Mouse (Mus musculus): ENCODE measurements around the gene Kdm6b. TPM values are rescaled to one million over a fixed set of nuclear protein-coding genes. Genes with fewer than 3 reads are reported as not detected.
A peak's percentile ranks its signal among the peaks of the same experiment; 100 is the strongest.

Gene Kdm6b
- polyA plus RNA-seq, 1 experiment from 2014 or later, result 23.2 TPM

DNA sequence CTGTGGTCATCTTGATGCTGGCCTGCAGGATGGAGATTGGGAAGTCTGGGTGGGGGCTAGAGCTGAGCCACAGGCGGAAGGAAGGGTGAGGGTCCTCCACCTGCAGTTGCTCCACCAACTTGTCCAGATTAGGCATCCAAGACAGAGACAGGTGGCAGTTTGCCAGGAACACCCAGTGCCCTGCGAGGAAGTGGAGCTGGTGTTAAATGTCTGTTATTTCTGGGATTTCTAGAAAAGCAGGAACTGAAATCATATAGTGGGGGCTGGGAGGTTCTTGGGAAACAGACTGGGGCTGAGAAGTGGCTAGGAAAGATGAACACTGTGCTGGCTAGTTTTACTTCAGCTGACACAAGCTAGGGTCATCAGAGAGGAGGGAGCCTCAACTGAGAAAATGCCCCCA, 15.8 kb upstream of the Kdm6b start:
- no peaks in the 10 kb centered on the region for H3K36me3 ChIP-seq (ENCODE audit: insufficient read depth, low read length)
- peaks cover 11% of the 10 kb centered on the region; the same call in 1 of the 2 replicates for H3K4me1 ChIP-seq (replicated peaks; ENCODE audit: insufficient read depth, low read length)
- H3K27ac ChIP-seq, result no peak overlapping the region
- no peaks in the 10 kb centered on the region for H3K9me3 ChIP-seq (replicated peaks; ENCODE audit: low read length)
- H3K4me2 ChIP-seq (ENCODE audit: low read length), result no peak overlapping the region
- 26% methylated on average over 2 of the region's 2 CpGs for WGBS
- DNase-seq (ENCODE audit: low spot score) (peak; percentile 11), ATAC-seq (replicated peaks; ENCODE audit: low FRiP score, low read depth) (no peak)
- H3K4me3 ChIP-seq (replicated peaks; ENCODE audit: low read depth, low read length), result no peak overlapping the region
- no peak overlapping the region for H3K9ac ChIP-seq (ENCODE audit: low read depth, low read length)
- no peak for TF ChIP-seq CTCF (IDR thresholded peaks at IDR 0.05; ENCODE audit: low read depth)
- H3K27me3 ChIP-seq (ENCODE audit: insufficient read depth, low read length), result no peaks in the 10 kb centered on the region

DNA sequence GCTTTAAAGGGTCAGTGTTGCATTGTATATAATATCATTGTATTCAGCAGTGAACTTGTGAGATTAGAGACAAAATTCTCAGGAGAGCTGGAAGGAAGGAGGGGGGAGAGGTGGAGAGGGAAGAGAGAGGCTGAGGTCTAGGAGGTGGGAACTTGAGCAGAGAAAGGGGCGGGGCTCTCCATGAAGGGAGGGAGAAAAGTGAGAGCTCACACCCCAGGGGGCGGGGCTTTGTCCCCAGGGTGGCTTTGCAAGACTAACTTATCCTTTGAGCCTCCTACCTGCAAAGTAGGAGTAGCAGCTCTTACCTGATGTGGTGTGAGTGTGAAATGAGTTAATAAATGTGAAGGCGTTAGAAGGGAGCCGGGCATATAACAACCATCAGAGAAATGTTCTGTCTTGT, 15.3 kb upstream of the Kdm6b start:
- H3K4me2 ChIP-seq (ENCODE audit: low read length), result no peak overlapping the region
- peak; percentile 47 for ATAC-seq (replicated peaks; ENCODE audit: low FRiP score, low read depth)

DNA sequence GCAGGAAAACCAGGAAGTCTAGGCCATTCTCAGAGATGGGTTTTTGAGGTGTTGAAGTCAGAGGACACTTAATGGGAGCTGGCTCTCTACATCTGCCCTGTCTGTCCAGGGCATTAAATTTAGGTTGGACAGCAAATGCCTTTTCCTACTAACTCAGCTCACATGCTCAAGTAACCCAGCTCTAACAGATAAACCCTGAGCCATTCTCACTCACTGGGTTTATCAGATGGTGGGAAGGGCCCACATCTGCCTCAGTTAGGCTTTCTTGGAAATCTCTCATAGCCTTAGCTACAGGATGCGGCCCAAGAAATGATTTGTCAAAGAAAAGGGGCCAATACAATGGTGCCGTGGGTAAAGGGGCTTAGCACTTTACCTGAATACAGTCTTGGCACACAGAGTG, 12.8 kb upstream of the Kdm6b start:
- no peak overlapping the region for H3K4me2 ChIP-seq (ENCODE audit: low read length)
- H3K36me3 ChIP-seq (ENCODE audit: insufficient read depth, low read length), result no peaks in the 10 kb centered on the region
- H3K9me3 ChIP-seq (replicated peaks; ENCODE audit: low read length), result no peaks in the 10 kb centered on the region
- 0 out of 2 replicates have a peak, but pooled peaks cover 2% of the 10 kb centered on the region for H3K27me3 ChIP-seq (ENCODE audit: insufficient read depth, low read length)
- ATAC-seq (replicated peaks; ENCODE audit: low FRiP score, low read depth) (no peak), DNase-seq (ENCODE audit: low spot score) (no peak)
- H3K4me3 ChIP-seq (replicated peaks; ENCODE audit: low read depth, low read length), result no peak overlapping the region
- no peak overlapping the region for H3K9ac ChIP-seq (ENCODE audit: low read depth, low read length)
- TF ChIP-seq CTCF (IDR thresholded peaks at IDR 0.05; ENCODE audit: low read depth), result no peak
- no peak overlapping the region for H3K27ac ChIP-seq
- peaks cover 7% of the 10 kb centered on the region; the same call in 1 of the 2 replicates for H3K4me1 ChIP-seq (replicated peaks; ENCODE audit: insufficient read depth, low read length)
- 91% methylated on average over 2 of the region's 2 CpGs for WGBS

More for the DNA sequence above, 15.3 kb upstream of the Kdm6b start:
- 17% methylated on average over 4 of the region's 4 CpGs for WGBS
- peak; percentile 83 for DNase-seq (ENCODE audit: low spot score)
- H3K4me3 ChIP-seq (replicated peaks; ENCODE audit: low read depth, low read length), result no peak overlapping the region
- no peak overlapping the region for H3K9ac ChIP-seq (ENCODE audit: low read depth, low read length)
- peaks cover 11% of the 10 kb centered on the region; the same call in 1 of the 2 replicates for H3K4me1 ChIP-seq (replicated peaks; ENCODE audit: insufficient read depth, low read length)
- H3K36me3 ChIP-seq (ENCODE audit: insufficient read depth, low read length), result no peaks in the 10 kb centered on the region
- no peak overlapping the region for H3K27ac ChIP-seq
- no peak; the same call in 1 of the 2 replicates for TF ChIP-seq CTCF (IDR thresholded peaks at IDR 0.05; ENCODE audit: low read depth)
- no peaks in the 10 kb centered on the region for H3K27me3 ChIP-seq (ENCODE audit: insufficient read depth, low read length)
- H3K9me3 ChIP-seq (replicated peaks; ENCODE audit: low read length), result no peaks in the 10 kb centered on the region

DNA sequence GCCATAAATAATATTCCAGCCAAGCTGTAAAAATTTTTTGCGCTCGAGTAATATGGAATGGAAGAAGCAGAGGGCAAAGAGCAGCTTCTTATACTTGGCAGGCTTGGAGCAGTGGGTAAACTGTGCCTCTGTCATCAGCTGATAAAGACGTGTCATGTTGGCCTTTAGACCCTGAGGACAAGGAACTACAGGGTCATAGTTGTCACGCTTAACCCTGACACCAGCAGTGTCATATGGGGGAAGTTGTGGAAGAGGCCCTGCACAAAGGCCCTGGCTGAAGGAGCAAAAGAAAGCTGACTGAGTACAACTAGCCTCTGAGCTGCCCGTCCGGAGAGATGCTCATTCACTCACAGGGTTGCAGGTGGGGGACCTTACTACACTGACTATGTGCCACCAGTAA, 10.4 kb upstream of the Kdm6b start:
- WGBS, result 74% methylated on average over 6 of the region's 6 CpGs
- Histone ChIP-seq H3K4me1 (replicated peaks; ENCODE audit: insufficient read depth, low read length) (peaks cover 6% of the 10 kb centered on the region; the same call in 1 of the 2 replicates), H3K4me2 (ENCODE audit: low read length) (no peak overlapping the region), H3K9ac (ENCODE audit: low read depth, low read length) (no peak overlapping the region), H3K27me3 (ENCODE audit: insufficient read depth, low read length) (0 out of 2 replicates have a peak, but pooled peaks cover 2% of the 10 kb centered on the region), H3K36me3 (ENCODE audit: insufficient read depth, low read length) (no peaks in the 10 kb centered on the region), H3K9me3 (replicated peaks; ENCODE audit: low read length) (no peaks in the 10 kb centered on the region), H3K27ac (no peak overlapping the region), H3K4me3 (replicated peaks; ENCODE audit: low read depth, low read length) (no peak overlapping the region)
- no peak for TF ChIP-seq CTCF (IDR thresholded peaks at IDR 0.05; ENCODE audit: low read depth)
- ATAC-seq (replicated peaks; ENCODE audit: low FRiP score, low read depth), result no peak
- no peak for DNase-seq (ENCODE audit: low spot score)

DNA sequence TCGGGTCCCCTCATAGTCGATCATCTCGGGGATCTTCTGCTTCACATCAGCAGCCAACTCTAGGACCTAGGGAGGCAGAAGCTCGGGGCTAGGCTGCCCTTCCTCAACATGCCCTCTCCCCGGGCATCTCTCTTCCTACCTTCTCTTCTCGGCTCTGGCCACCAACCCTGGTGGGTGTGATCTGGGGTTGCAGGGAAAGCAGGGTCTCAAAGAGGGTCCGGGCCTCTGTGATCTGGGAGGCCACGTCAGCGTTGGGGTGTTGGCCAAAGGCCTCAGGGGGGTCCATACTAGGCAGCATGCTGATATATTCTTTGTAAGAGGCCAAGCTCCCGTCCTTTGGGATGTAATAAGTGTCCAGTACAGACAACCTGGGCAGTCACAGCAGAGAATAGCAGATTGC, 9.4 kb upstream of the Kdm6b start:
- TF ChIP-seq CTCF (IDR thresholded peaks at IDR 0.05; ENCODE audit: low read depth), result no peak
- Histone ChIP-seq H3K9ac (ENCODE audit: low read depth, low read length) (no peak overlapping the region), H3K27ac (no peak overlapping the region), H3K4me3 (replicated peaks; ENCODE audit: low read depth, low read length) (no peak overlapping the region), H3K36me3 (ENCODE audit: insufficient read depth, low read length) (no peaks in the 10 kb centered on the region), H3K4me1 (replicated peaks; ENCODE audit: insufficient read depth, low read length) (peaks cover 6% of the 10 kb centered on the region; the same call in 1 of the 2 replicates), H3K9me3 (replicated peaks; ENCODE audit: low read length) (no peaks in the 10 kb centered on the region), H3K27me3 (ENCODE audit: insufficient read depth, low read length) (0 out of 2 replicates have a peak, but pooled peaks cover 2% of the 10 kb centered on the region), H3K4me2 (ENCODE audit: low read length) (no peak overlapping the region)
- no peak for DNase-seq (ENCODE audit: low spot score)
- ATAC-seq (replicated peaks; ENCODE audit: low FRiP score, low read depth), result no peak
- WGBS, result 94% methylated on average over 10 of the region's 10 CpGs

DNA sequence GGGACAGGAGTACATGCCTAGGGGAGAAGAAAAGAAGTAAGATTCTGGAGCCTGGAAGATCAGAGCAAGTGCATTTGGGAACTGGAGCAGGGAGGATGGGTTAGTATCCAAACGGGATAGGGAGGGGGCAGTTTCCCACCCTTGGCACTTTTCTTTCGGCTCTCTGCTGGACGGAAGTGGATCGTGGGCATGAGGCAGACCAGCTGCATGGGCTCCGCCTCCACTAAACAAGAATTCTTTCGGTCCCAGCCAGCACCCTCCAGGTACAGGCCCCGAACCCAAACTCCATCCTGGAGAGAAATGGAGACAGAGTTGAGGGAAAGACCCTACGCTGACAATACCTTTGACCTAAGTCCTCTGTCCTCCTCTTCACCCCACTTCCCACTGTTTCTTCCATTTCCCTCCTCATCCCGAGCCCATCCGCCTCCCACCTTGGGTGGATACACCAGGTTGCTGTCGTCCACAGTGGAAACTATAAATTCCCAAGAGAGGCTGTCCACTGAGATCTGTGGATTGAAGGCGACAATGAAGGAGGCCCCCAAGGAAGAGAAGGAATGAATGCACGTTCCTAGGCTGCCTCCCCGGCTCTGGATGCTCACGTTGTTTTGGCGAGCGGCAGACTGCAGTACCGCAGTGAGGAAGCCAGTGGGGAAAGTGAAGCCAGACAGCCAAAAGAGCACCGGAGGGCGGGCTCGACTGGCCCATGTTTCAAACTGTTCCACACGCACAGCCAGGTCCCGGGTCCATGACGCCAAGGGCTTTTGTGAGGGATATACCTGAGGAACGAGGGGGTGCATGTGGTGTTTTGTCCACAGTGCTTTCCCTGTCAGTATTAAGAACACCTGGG, 7.9 kb upstream of the Kdm6b start:
- H3K4me3 ChIP-seq (replicated peaks; ENCODE audit: low read depth, low read length), result no peak overlapping the region
- H3K36me3 ChIP-seq (ENCODE audit: insufficient read depth, low read length), result no peaks in the 10 kb centered on the region
- peaks cover 12% of the 10 kb centered on the region; the same call in 1 of the 2 replicates for H3K4me1 ChIP-seq (replicated peaks; ENCODE audit: insufficient read depth, low read length)
- H3K9me3 ChIP-seq (replicated peaks; ENCODE audit: low read length), result no peaks in the 10 kb centered on the region
- no peak overlapping the region for H3K27ac ChIP-seq
- H3K4me2 ChIP-seq (ENCODE audit: low read length), result peak overlapping the region; percentile 95; the same call in 1 of the 2 replicates
- 15% methylated on average over 25 of the region's 25 CpGs for WGBS
- H3K27me3 ChIP-seq (ENCODE audit: insufficient read depth, low read length), result 0 out of 2 replicates have a peak, but pooled peaks cover 2% of the 10 kb centered on the region
- ATAC-seq (replicated peaks; ENCODE audit: low FRiP score, low read depth) (no peak), DNase-seq (ENCODE audit: low spot score) (no peak)
- H3K9ac ChIP-seq (ENCODE audit: low read depth, low read length), result no peak overlapping the region
- no peak for TF ChIP-seq CTCF (IDR thresholded peaks at IDR 0.05; ENCODE audit: low read depth)
